In genomic region chr9:107522400-107522711, GRCm38 (mm10) we compare ENCODE assay signal across 9 mouse cellular contexts. TPM values are rescaled to one million over a fixed set of nuclear protein-coding genes. Genes with fewer than 3 reads are reported as not detected.
A peak's percentile ranks its signal among the peaks of the same experiment; 100 is the strongest.
DNase-seq lines count a peak whose midpoint lies in the region; ATAC-seq and TF ChIP-seq lines count a peak whose summit lies in the region.
"Had no signal": no experiment of that assay in that cellular context is flagged by ENCODE, and none has a peak within 500 bp of the region (broad histone marks: within the 10 kb centered on the region; RNA-seq: fewer than 3 reads in every experiment).

No protein-coding gene starts in this region.

- H3K9ac ChIP-seq in heart, postnatal 0 days (replicated peaks; ENCODE audit: low read depth, low read length) = no peak overlapping the region
- H3K9ac ChIP-seq in hindbrain, embryonic 13.5 days = peak overlapping the region; percentile 53; the same call in 1 of the 2 replicates
- peak overlapping the region; percentile 55 for H3K9ac ChIP-seq in midbrain, embryonic 13.5 days (replicated peaks)

- no peaks in the 10 kb centered on the region for H3K9me3 ChIP-seq in heart, postnatal 0 days (replicated peaks; ENCODE audit: control insufficient read depth, low read length)
- H3K9me3 ChIP-seq in embryonic facial prominence, embryonic 10.5 days = no peaks in the 10 kb centered on the region
- no peaks in the 10 kb centered on the region for H3K9me3 ChIP-seq in hindbrain, embryonic 13.5 days
- no peaks in the 10 kb centered on the region for H3K9me3 ChIP-seq in midbrain, embryonic 13.5 days

- H3K27me3 ChIP-seq in heart, postnatal 0 days (ENCODE audit: control insufficient read depth, insufficient read depth, low read length) = peaks cover 23% of the 10 kb centered on the region
- H3K27me3 ChIP-seq in embryonic facial prominence, embryonic 10.5 days (replicated peaks; ENCODE audit: low read depth, poor library complexity, severe bottlenecking) = peaks cover 64% of the 10 kb centered on the region
- H3K27me3 ChIP-seq in hindbrain, embryonic 13.5 days = peaks cover 42% of the 10 kb centered on the region
- H3K27me3 ChIP-seq in midbrain, embryonic 13.5 days = peaks cover 32% of the 10 kb centered on the region

- no peak overlapping the region for H3K27ac ChIP-seq in heart, postnatal 0 days (ENCODE audit: low read depth)
- H3K27ac ChIP-seq in embryonic facial prominence, embryonic 10.5 days (replicated peaks) = peak overlapping the region; percentile 76
- H3K27ac ChIP-seq in hindbrain, embryonic 13.5 days = peak overlapping the region; percentile 52
- peak overlapping the region; percentile 68 for H3K27ac ChIP-seq in midbrain, embryonic 13.5 days

- no peaks in the 10 kb centered on the region for H3K36me3 ChIP-seq in heart, postnatal 0 days (replicated peaks; ENCODE audit: control insufficient read depth, insufficient read depth, low read length)
- no peaks in the 10 kb centered on the region for H3K36me3 ChIP-seq in embryonic facial prominence, embryonic 10.5 days (replicated peaks)
- H3K36me3 ChIP-seq in hindbrain, embryonic 13.5 days = peaks cover 38% of the 10 kb centered on the region
- peaks cover 25% of the 10 kb centered on the region for H3K36me3 ChIP-seq in midbrain, embryonic 13.5 days

- peak overlapping the region; percentile 38 for H3K4me2 ChIP-seq in heart, postnatal 0 days (ENCODE audit: low read depth, low read length)
- peak overlapping the region; percentile 19; the same call in 1 of the 2 replicates for H3K4me2 ChIP-seq in hindbrain, embryonic 13.5 days
- peak overlapping the region; percentile 28 for H3K4me2 ChIP-seq in midbrain, embryonic 13.5 days (replicated peaks)

- H3K4me1 ChIP-seq in heart, postnatal 0 days (ENCODE audit: control insufficient read depth, insufficient read depth) = peaks cover 5% of the 10 kb centered on the region; the same call in 1 of the 2 replicates
- peaks cover 39% of the 10 kb centered on the region for H3K4me1 ChIP-seq in embryonic facial prominence, embryonic 10.5 days
- peaks cover 41% of the 10 kb centered on the region for H3K4me1 ChIP-seq in hindbrain, embryonic 13.5 days (replicated peaks)
- peaks cover 41% of the 10 kb centered on the region for H3K4me1 ChIP-seq in midbrain, embryonic 13.5 days (replicated peaks)

- DNase-seq in heart, postnatal 0 days (ENCODE audit: low spot score) = no peak
- DNase-seq in heart, postnatal 4 days = no peak
- no peak for DNase-seq in embryonic facial prominence, embryonic 10.5 days (ENCODE audit: low spot score)
- no peak for DNase-seq in right cerebral cortex, adult 18-20 months
- DNase-seq in gastrocnemius, postnatal 4 days (ENCODE audit: low spot score in 2 of 2) = no peak
- DNase-seq in right cerebral cortex, postnatal 14 days = no peak

- no peak overlapping the region for H3K4me3 ChIP-seq in heart, postnatal 0 days (ENCODE audit: low read depth, low read length)
- peak overlapping the region; percentile 44 for H3K4me3 ChIP-seq in embryonic facial prominence, embryonic 10.5 days
- no peak overlapping the region for H3K4me3 ChIP-seq in hindbrain, embryonic 13.5 days
- H3K4me3 ChIP-seq in midbrain, embryonic 13.5 days (replicated peaks) = no peak overlapping the region

- no peak for TF ChIP-seq CTCF in heart, postnatal 0 days (IDR thresholded peaks at IDR 0.05; ENCODE audit: low read depth)

- TF ChIP-seq EP300 in heart, postnatal 0 days (IDR thresholded peaks at IDR 0.05; ENCODE audit: low read depth) = no peak

- 43% methylated on average over 2 of the region's 2 CpGs for WGBS in heart, postnatal 0 days
- 44% methylated on average over 2 of the region's 2 CpGs for WGBS in embryonic facial prominence, embryonic 10.5 days
- 27% methylated on average over 2 of the region's 2 CpGs for WGBS in hindbrain, embryonic 13.5 days
- WGBS in midbrain, embryonic 13.5 days = 39% methylated on average over 2 of the region's 2 CpGs

- ATAC-seq in heart, postnatal 0 days (ENCODE audit: insufficient read depth, low read depth) = no peak
- ATAC-seq in hindbrain, embryonic 13.5 days (ENCODE audit: low FRiP score) = no peak
- peak; percentile 31 for ATAC-seq in midbrain, embryonic 13.5 days

RNA-seq across cellular contexts. Expression of gene Tmem115, which starts 11.4 kb away (rescaled TPM):
- total RNA-seq in heart, postnatal 0 days (2014; rRNA removed; ENCODE audit: low replicate concordance) = 33.4 and 37.3 TPM in 2 replicates
- 26.7 and 28.5 TPM in 2 replicates for polyA plus RNA-seq in heart, postnatal 0 days (2015; fragmentation: Nextera tagmentation; extraction: Ambion mirVana)
- 10 to 100 TPM; 22.1 to 22.8 TPM for total RNA-seq in heart, postnatal 4 days (2021)
- polyA plus RNA-seq in embryonic facial prominence, embryonic 10.5 days (2016; fragmentation: Nextera tagmentation; extraction: Ambion mirVana) = 37.9 and 39.3 TPM in 2 replicates
- polyA plus RNA-seq in hindbrain, embryonic 13.5 days (2015; fragmentation: Nextera tagmentation; extraction: Ambion mirVana) = 44.7 and 46.0 TPM in 2 replicates
- polyA plus RNA-seq in midbrain, embryonic 13.5 days (2015; fragmentation: Nextera tagmentation; extraction: Ambion mirVana) = 38.6 and 41.3 TPM in 2 replicates
- 10 to 100 TPM; 27.9 to 30.4 TPM for total RNA-seq in gastrocnemius, postnatal 4 days (2021)

RNA-seq across cellular contexts. Expression of gene Cyb561d2, which starts 19.6 kb away (rescaled TPM):
- 13.4 and 22.1 TPM in 2 replicates for total RNA-seq in heart, postnatal 0 days (2014; rRNA removed; ENCODE audit: low replicate concordance)
- 14.3 and 16.9 TPM in 2 replicates for polyA plus RNA-seq in heart, postnatal 0 days (2015; fragmentation: Nextera tagmentation; extraction: Ambion mirVana)
- total RNA-seq in heart, postnatal 4 days (2021) = 1 to 10 TPM; 6.6 to 7.2 TPM
- polyA plus RNA-seq in embryonic facial prominence, embryonic 10.5 days (2016; fragmentation: Nextera tagmentation; extraction: Ambion mirVana) = 16.4 and 16.7 TPM in 2 replicates
- polyA plus RNA-seq in hindbrain, embryonic 13.5 days (2015; fragmentation: Nextera tagmentation; extraction: Ambion mirVana) = 38.9 and 39.1 TPM in 2 replicates
- 28.3 and 29.1 TPM in 2 replicates for polyA plus RNA-seq in midbrain, embryonic 13.5 days (2015; fragmentation: Nextera tagmentation; extraction: Ambion mirVana)
- 1 to 10 TPM; 4.6 to 5.9 TPM for total RNA-seq in gastrocnemius, postnatal 4 days (2021)

RNA-seq across cellular contexts. Expression of gene Nprl2, which starts 19.7 kb away (rescaled TPM):
- total RNA-seq in heart, postnatal 0 days (2014; rRNA removed; ENCODE audit: low replicate concordance) = 42.3 and 56.4 TPM in 2 replicates
- 22.5 and 23.2 TPM in 2 replicates for polyA plus RNA-seq in heart, postnatal 0 days (2015; fragmentation: Nextera tagmentation; extraction: Ambion mirVana)
- 10 to 100 TPM; 12.0 TPM for total RNA-seq in heart, postnatal 4 days (2021)
- 35.2 and 39.4 TPM in 2 replicates for polyA plus RNA-seq in embryonic facial prominence, embryonic 10.5 days (2016; fragmentation: Nextera tagmentation; extraction: Ambion mirVana)
- 68.6 and 71.1 TPM in 2 replicates for polyA plus RNA-seq in hindbrain, embryonic 13.5 days (2015; fragmentation: Nextera tagmentation; extraction: Ambion mirVana)
- 67.7 and 70.8 TPM in 2 replicates for polyA plus RNA-seq in midbrain, embryonic 13.5 days (2015; fragmentation: Nextera tagmentation; extraction: Ambion mirVana)
- total RNA-seq in gastrocnemius, postnatal 4 days (2021) = 10 to 100 TPM; 10.0 to 12.7 TPM

RNA-seq across cellular contexts. Expression of gene Zmynd10, which starts 24.7 kb away (rescaled TPM):
- not detected in 2 replicates for total RNA-seq in heart, postnatal 0 days (2014; rRNA removed; ENCODE audit: low replicate concordance)
- 0.25 and 0.49 TPM in 2 replicates for polyA plus RNA-seq in heart, postnatal 0 days (2015; fragmentation: Nextera tagmentation; extraction: Ambion mirVana)
- total RNA-seq in heart, postnatal 4 days (2021) = under 1 TPM; 0.26 to 0.32 TPM
- polyA plus RNA-seq in embryonic facial prominence, embryonic 10.5 days (2016; fragmentation: Nextera tagmentation; extraction: Ambion mirVana) = 0.97 and 1.2 TPM in 2 replicates
- 2.6 and 4.0 TPM in 2 replicates for polyA plus RNA-seq in hindbrain, embryonic 13.5 days (2015; fragmentation: Nextera tagmentation; extraction: Ambion mirVana)
- polyA plus RNA-seq in midbrain, embryonic 13.5 days (2015; fragmentation: Nextera tagmentation; extraction: Ambion mirVana) = 1.1 and 1.5 TPM in 2 replicates
- not detected for total RNA-seq in gastrocnemius, postnatal 4 days (2021)
- total RNA-seq: hematopoietic stem cell, adult 5-6 weeks had no signal

RNA-seq across cellular contexts. Expression of gene Rassf1, which starts 29.0 kb away (rescaled TPM):
- total RNA-seq in heart, postnatal 0 days (2014; rRNA removed; ENCODE audit: low replicate concordance) = 28.7 and 39.0 TPM in 2 replicates
- polyA plus RNA-seq in heart, postnatal 0 days (2015; fragmentation: Nextera tagmentation; extraction: Ambion mirVana) = 34.4 and 35.1 TPM in 2 replicates
- 10 to 100 TPM; 38.8 to 39.4 TPM for total RNA-seq in heart, postnatal 4 days (2021)
- 45.3 and 46.5 TPM in 2 replicates for polyA plus RNA-seq in embryonic facial prominence, embryonic 10.5 days (2016; fragmentation: Nextera tagmentation; extraction: Ambion mirVana)
- 36.7 and 36.9 TPM in 2 replicates for polyA plus RNA-seq in hindbrain, embryonic 13.5 days (2015; fragmentation: Nextera tagmentation; extraction: Ambion mirVana)
- 38.6 and 39.5 TPM in 2 replicates for polyA plus RNA-seq in midbrain, embryonic 13.5 days (2015; fragmentation: Nextera tagmentation; extraction: Ambion mirVana)
- total RNA-seq in gastrocnemius, postnatal 4 days (2021) = 10 to 100 TPM; 31.1 to 39.6 TPM
